Mouse (Mus musculus) liver, embryonic 14.5 days (tissue): ENCODE measurements around the gene Slc35c2. TPM values are rescaled to one million over a fixed set of nuclear protein-coding genes. Genes with fewer than 3 reads are reported as not detected.

Experiments
- ATAC-seq: fragments of 200-750 bp; cut with Nextera tagmentation; 2 replicates; pipeline ENCODE4 v1.8.0; 2017; ENCODE audit warnings: moderate number of reproducible peaks, mild to moderate bottlenecking, moderate library complexity; ENCODE audit not compliant: insufficient read depth
- DNase-seq, 3 experiments: peaks; one replicate each; pipeline ENCODE4 v3.0.0-alpha.2; 2012 to 2013; ENCODE audit warnings: low read depth in 3 of 3, low spot score in 3 of 3
- H3K27ac ChIP-seq: fragments of 300-500 bp; sonication (generic); 2 replicates; pipeline ENCODE4 v1.5.1; 2014; ENCODE audit warnings: moderate library complexity, mild to moderate bottlenecking, control low read depth, inconsistent platforms
- H3K27me3 ChIP-seq: fragments of 300-500 bp; sonication (generic); 2 replicates; pipeline ENCODE4 v1.6.1; 2014; ENCODE audit warnings: mild to moderate bottlenecking, low read length, moderate library complexity; ENCODE audit not compliant: control insufficient read depth, insufficient read depth
- H3K36me3 ChIP-seq: fragments of 300-500 bp; sonication (generic); replicated peaks from 2 replicates; pipeline ENCODE4 v1.6.1; 2014; ENCODE audit warnings: low read depth; ENCODE audit not compliant: control insufficient read depth, insufficient read depth
- H3K4me1 ChIP-seq, 2 experiments: fragments of 200-500 bp in 1 of 2; fragments of 300-500 bp in 1 of 2; sonication (generic) in 1 of 2; replicated peaks; 2 replicates each; pipeline ENCODE4 v1.6.1; 2012 to 2014; ENCODE audit warnings: antibody characterized with exemption in 1 of 2, inconsistent platforms in 1 of 2, low read length in 1 of 2; ENCODE audit not compliant: control insufficient read depth in 2 of 2, insufficient read depth in 2 of 2
- H3K4me2 ChIP-seq: fragments of 300-500 bp; sonication (generic); 2 replicates; pipeline ENCODE4 v1.6.1; 2014; ENCODE audit warnings: low read depth, mild to moderate bottlenecking, control low read depth, moderate library complexity
- H3K4me3 ChIP-seq, 2 experiments: fragments of 200-500 bp in 1 of 2; fragments of 300-500 bp in 1 of 2; sonication (generic) in 1 of 2; 2 replicates each; pipeline ENCODE4 v1.5.1; 2012 to 2014; ENCODE audit warnings: low read depth in 2 of 2, low read length in 2 of 2, mild to moderate bottlenecking in 2 of 2, control low read depth in 1 of 2, inconsistent platforms in 1 of 2, moderate library complexity in 1 of 2; ENCODE audit not compliant: insufficient read depth in 1 of 2
- H3K9ac ChIP-seq: fragments of 300-500 bp; sonication (generic); replicated peaks from 2 replicates; pipeline ENCODE4 v1.6.1; 2014; ENCODE audit warnings: mild to moderate bottlenecking, control low read depth, moderate library complexity
- H3K9me3 ChIP-seq: fragments of 300-500 bp; sonication (generic); 2 replicates; pipeline ENCODE4 v1.6.1; 2016; ENCODE audit warnings: low read length, mixed read lengths; ENCODE audit not compliant: control insufficient read depth
- CTCF ChIP-seq: IDR thresholded peaks from 2 replicates; pipeline ENCODE4 v1.5.1; 2016; ENCODE audit warnings: antibody characterized with exemption, low read depth, control low read depth
- EP300 ChIP-seq: IDR thresholded peaks from 2 replicates; pipeline ENCODE4 v1.6.1; 2016; ENCODE audit warnings: antibody characterized with exemption, low read depth
- WGBS: fragments of 180-500 bp; shearing (Covaris S2); extraction: QIAGEN DNeasy Blood & Tissue Kit; methylation state at CpG from one replicate; pipeline ENCODE4 v1.1.7; 2014; ENCODE audit not compliant: insufficient replicate concordance; 5-methylcytosine and 5-hydroxymethylcytosine counted together
- polyA plus RNA-seq, 2 experiments: library from polyadenylated mRNA; depleted of rRNA in 1 of 2; stranded (reverse) in 1 of 2; unstranded in 1 of 2; fragments of >200 nt; fragmentation: Nextera tagmentation in 1 of 2; extraction: Ambion mirVana in 1 of 2; gene quantifications; 2 replicates each; pipeline versions ENCODE4 v1.2.1 to v1.2.3; 2012 to 2014

Gene Slc35c2
- polyA plus RNA-seq, 2 experiments: 20.4 to 27.3 TPM

- no peaks in the 10 kb centered on the region for H3K9me3 ChIP-seq
- no peaks in the 10 kb centered on the region for H3K27me3 ChIP-seq
- TF ChIP-seq CTCF: no peak
- TF ChIP-seq EP300: no peak
- H3K4me1 ChIP-seq: peaks cover 8% of the 10 kb centered on the region in 2 experiments
- H3K36me3 ChIP-seq: no peaks in the 10 kb centered on the region
- DNase-seq (no peak), ATAC-seq (no peak)
- no peak overlapping the region for H3K4me3 ChIP-seq
- H3K9ac ChIP-seq: no peak overlapping the region
- H3K4me2 ChIP-seq: no peak overlapping the region
- WGBS: 68% methylated on average over 7 of the region's 7 CpGs
- H3K27ac ChIP-seq: no peak overlapping the region
These were observed 3.3 kb downstream of the Slc35c2 start for GRCm38 (mm10) chr2:165284377-165284776.

DNA sequence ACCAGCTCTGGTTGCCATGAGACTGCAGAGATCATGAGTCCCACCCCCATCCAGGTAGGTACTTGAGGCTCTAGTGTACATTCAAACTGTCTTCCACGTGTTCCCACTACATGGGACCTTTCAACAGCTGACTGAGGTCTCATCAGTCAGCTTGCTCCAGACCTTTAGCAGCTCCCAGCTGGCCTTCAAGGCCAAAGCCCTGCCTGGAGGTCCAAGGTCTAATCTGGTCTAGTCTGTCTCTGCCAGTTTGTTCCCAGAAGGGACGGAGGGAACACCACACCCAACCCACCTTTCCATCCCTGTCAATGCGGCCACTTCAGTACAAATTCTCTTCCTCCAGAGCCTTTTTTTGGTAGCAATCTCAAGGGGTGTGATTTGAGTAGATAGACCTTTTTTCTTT is 4.0 kb downstream of the Slc35c2 start:
- Histone ChIP-seq H3K36me3 (no peaks in the 10 kb centered on the region), H3K4me1 (peaks cover 8% of the 10 kb centered on the region in 2 experiments), H3K9ac (no peak overlapping the region), H3K27me3 (no peaks in the 10 kb centered on the region), H3K27ac (no peak overlapping the region), H3K4me3 (no peak overlapping the region), H3K9me3 (no peaks in the 10 kb centered on the region), H3K4me2 (no peak overlapping the region)
- no peak for ATAC-seq
- 72% methylated on average over 3 of the region's 3 CpGs for WGBS
- DNase-seq: no peak
- TF ChIP-seq CTCF: no peak
- TF ChIP-seq EP300: no peak

GRCm38 (mm10) chr2:165281779-165282311 is 5.8 kb downstream of the Slc35c2 start:
- Histone ChIP-seq H3K36me3 (no peaks in the 10 kb centered on the region), H3K4me1 (peaks cover 3 to 5% of the 10 kb centered on the region in 2 experiments), H3K9ac (no peak overlapping the region), H3K4me3 (no peak overlapping the region), H3K27ac (no peak overlapping the region), H3K9me3 (no peaks in the 10 kb centered on the region), H3K27me3 (no peaks in the 10 kb centered on the region), H3K4me2 (no peak overlapping the region)
- DNase-seq (no peak), ATAC-seq (no peak)
- TF ChIP-seq CTCF: no peak
- TF ChIP-seq EP300: no peak
- 74% methylated on average over 6 of the region's 6 CpGs for WGBS

DNA sequence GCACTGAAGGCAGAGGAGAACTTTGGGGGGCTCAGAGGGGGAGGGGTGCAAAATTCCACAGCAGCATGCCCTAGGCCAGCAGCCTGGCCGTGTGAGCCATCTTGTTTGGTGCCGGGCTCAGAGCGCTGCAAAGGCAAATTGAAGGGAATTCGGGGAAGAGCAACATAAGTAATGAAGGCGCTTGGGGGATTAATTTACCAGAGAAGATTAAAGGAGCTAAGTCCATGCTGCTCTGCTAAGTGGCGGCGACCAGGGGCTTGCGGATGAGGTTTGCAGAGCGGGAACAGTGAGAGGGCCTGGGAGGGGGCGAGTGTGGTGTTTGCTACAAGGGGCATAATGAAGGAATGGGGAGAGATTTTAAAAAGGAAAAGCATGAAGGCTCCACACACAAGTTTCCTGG is 8.3 kb downstream of the Slc35c2 start:
- no peaks in the 10 kb centered on the region for H3K9me3 ChIP-seq
- TF ChIP-seq CTCF: no peak
- no peak for TF ChIP-seq EP300
- H3K4me2 ChIP-seq: no peak overlapping the region
- DNase-seq: no peak
- H3K9ac ChIP-seq: no peak overlapping the region
- no peaks in the 10 kb centered on the region for H3K36me3 ChIP-seq
- H3K4me3 ChIP-seq: no peak overlapping the region
- no peaks in the 10 kb centered on the region for H3K27me3 ChIP-seq
- ATAC-seq: no peak
- no peaks in the 10 kb centered on the region for H3K4me1 ChIP-seq
- WGBS: 68% methylated on average over 10 of the region's 10 CpGs
- H3K27ac ChIP-seq: no peak overlapping the region

DNA sequence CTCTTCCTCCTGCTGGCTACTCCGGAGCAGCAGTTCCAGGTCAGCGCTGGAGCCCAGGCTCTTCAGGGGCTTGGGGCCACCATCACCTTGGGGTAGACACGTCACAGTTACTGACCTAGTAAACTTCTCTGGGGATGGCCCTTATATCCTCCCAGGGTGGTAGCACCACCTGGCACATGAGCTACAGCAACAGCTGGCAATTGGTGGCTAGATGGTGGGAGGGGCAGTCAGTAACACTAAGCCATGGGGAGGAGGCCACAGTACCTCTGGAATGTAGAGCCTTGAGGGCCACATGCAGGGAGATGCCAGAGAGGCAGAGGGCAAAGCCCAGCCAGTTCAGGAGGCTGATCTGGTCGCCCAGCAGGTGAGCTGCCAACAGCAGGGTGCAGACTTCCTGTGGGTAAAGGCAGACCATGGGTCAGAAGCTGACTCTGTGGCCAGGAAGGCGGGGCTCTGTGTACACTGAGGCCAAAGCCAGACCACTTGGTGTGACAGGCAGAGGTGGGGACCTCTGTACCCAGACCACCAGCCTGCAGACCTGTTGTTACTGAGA is 10.4 kb downstream of the Slc35c2 start:
- Histone ChIP-seq H3K9me3 (no peaks in the 10 kb centered on the region), H3K36me3 (no peaks in the 10 kb centered on the region), H3K4me2 (no peak overlapping the region), H3K27me3 (no peaks in the 10 kb centered on the region), H3K9ac (no peak overlapping the region), H3K4me3 (no peak overlapping the region), H3K4me1 (no peaks in the 10 kb centered on the region), H3K27ac (no peak overlapping the region)
- DNase-seq (no peak), ATAC-seq (no peak)
- TF ChIP-seq CTCF (no peak), EP300 (no peak)
- 68% methylated on average over 5 of the region's 5 CpGs for WGBS
